Mouse (Mus musculus): ENCODE measurements at regions not wholly inside any gene's neighbourhood (a gene's known extent, or its start where the extent isn't known, plus 50 kb on each side); places are given as distances from the start of the nearest gene placed in this dataset.

DNA sequence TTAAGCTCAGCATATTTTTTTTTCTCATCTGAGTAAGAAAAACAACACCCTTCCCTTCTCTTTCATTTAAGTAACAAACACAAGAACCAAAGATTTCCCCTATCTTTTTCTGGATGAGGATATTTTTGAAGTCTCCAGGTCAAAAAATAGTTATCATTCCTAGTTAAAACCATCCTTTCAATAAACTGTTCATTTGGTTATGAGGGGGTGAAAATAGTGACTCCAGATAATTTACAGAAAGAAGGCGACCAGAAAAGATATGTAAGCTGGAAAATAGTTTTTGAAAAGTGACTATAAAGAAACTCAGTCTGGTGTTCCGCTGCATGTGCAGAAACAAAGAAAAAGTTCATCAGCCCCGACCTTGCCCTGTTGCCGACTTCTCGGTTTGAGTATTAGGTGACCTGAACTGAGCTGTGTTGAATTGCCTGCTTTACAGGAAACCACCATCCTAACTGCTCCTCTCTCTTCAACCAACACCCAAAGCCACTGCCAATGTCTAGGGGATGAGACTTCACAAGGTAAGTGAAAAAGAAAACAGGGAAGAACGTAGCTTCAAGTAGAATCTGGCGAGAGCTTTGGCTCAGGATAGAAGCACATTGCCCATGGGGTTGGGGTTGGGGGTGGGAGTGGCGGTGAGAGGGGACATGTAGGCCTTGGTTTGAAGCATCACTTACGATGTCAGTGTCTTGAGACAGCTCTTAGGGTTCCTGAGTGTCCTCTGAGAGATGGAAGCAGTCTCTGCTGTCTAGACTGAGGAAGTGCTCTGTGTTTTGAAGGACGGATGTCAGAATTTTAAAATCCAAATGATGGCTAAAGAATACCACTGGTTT is 104.6 kb downstream of the Ube2e3 start:
- no peak for ATAC-seq
- no peak overlapping the region for H3K4me3 ChIP-seq (replicated peaks; ENCODE audit: low read length)
- no peaks in the 10 kb centered on the region for H3K4me1 ChIP-seq (replicated peaks; ENCODE audit: control insufficient read depth, insufficient read depth, low read length)
- WGBS, result 90% methylated on average over 10 of the region's 10 CpGs
- H3K27ac ChIP-seq (ENCODE audit: low read length), result no peak overlapping the region
- no peaks in the 10 kb centered on the region for H3K36me3 ChIP-seq (ENCODE audit: control insufficient read depth, insufficient read depth)
- no peak overlapping the region for H3K4me2 ChIP-seq (ENCODE audit: low read length)
- no peaks in the 10 kb centered on the region for H3K27me3 ChIP-seq (replicated peaks; ENCODE audit: control insufficient read depth, insufficient read depth, low read length)
- H3K9me3 ChIP-seq (ENCODE audit: control insufficient read depth, low read length), result no peaks in the 10 kb centered on the region
- no peak overlapping the region for H3K9ac ChIP-seq (replicated peaks; ENCODE audit: low read depth, low read length)

- no peak overlapping the region for H3K27ac ChIP-seq (ENCODE audit: low read length)
- no peak overlapping the region for H3K9ac ChIP-seq (replicated peaks; ENCODE audit: low read depth, low read length)
- no peaks in the 10 kb centered on the region for H3K4me1 ChIP-seq (replicated peaks; ENCODE audit: control insufficient read depth, insufficient read depth, low read length)
- no peak overlapping the region for H3K4me2 ChIP-seq (ENCODE audit: low read length)
- no peak overlapping the region for H3K4me3 ChIP-seq (replicated peaks; ENCODE audit: low read length)
- no peaks in the 10 kb centered on the region for H3K36me3 ChIP-seq (ENCODE audit: control insufficient read depth, insufficient read depth)
- no peaks in the 10 kb centered on the region for H3K9me3 ChIP-seq (ENCODE audit: control insufficient read depth, low read length)
- WGBS, result 89% methylated on average over 3 of the region's 3 CpGs
- H3K27me3 ChIP-seq (replicated peaks; ENCODE audit: control insufficient read depth, insufficient read depth, low read length), result no peaks in the 10 kb centered on the region
- ATAC-seq, result no peak
These were observed 105.9 kb downstream of the Ube2e3 start for GRCm38 (mm10) chr2:78973811-78974210.

- no peak overlapping the region for H3K4me2 ChIP-seq (ENCODE audit: low read length)
- no peak overlapping the region for H3K27ac ChIP-seq (ENCODE audit: low read length)
- no peak overlapping the region for H3K9ac ChIP-seq (replicated peaks; ENCODE audit: low read depth, low read length)
- no peak for ATAC-seq
- no peaks in the 10 kb centered on the region for H3K4me1 ChIP-seq (replicated peaks; ENCODE audit: control insufficient read depth, insufficient read depth, low read length)
- no peaks in the 10 kb centered on the region for H3K9me3 ChIP-seq (ENCODE audit: control insufficient read depth, low read length)
- 72% methylated on average over 2 of the region's 2 CpGs for WGBS
- H3K36me3 ChIP-seq (ENCODE audit: control insufficient read depth, insufficient read depth), result no peaks in the 10 kb centered on the region
- H3K4me3 ChIP-seq (replicated peaks; ENCODE audit: low read length), result no peak overlapping the region
- H3K27me3 ChIP-seq (replicated peaks; ENCODE audit: control insufficient read depth, insufficient read depth, low read length), result no peaks in the 10 kb centered on the region
These were observed 106.9 kb downstream of the Ube2e3 start for GRCm38 (mm10) chr2:78974683-78975392.

- H3K4me1 ChIP-seq (replicated peaks; ENCODE audit: control insufficient read depth, insufficient read depth, low read length), result no peaks in the 10 kb centered on the region
- H3K9me3 ChIP-seq (ENCODE audit: control insufficient read depth, low read length), result no peaks in the 10 kb centered on the region
- H3K27ac ChIP-seq (ENCODE audit: low read length), result no peak overlapping the region
- ATAC-seq, result no peak
- no peaks in the 10 kb centered on the region for H3K27me3 ChIP-seq (replicated peaks; ENCODE audit: control insufficient read depth, insufficient read depth, low read length)
- H3K4me2 ChIP-seq (ENCODE audit: low read length), result no peak overlapping the region
- no peak overlapping the region for H3K9ac ChIP-seq (replicated peaks; ENCODE audit: low read depth, low read length)
- WGBS, result 91% methylated on average over 4 of the region's 4 CpGs
- H3K36me3 ChIP-seq (ENCODE audit: control insufficient read depth, insufficient read depth), result no peaks in the 10 kb centered on the region
- H3K4me3 ChIP-seq (replicated peaks; ENCODE audit: low read length), result no peak overlapping the region
These were observed 107.5 kb downstream of the Ube2e3 start for GRCm38 (mm10) chr2:78975393-78975774.

DNA sequence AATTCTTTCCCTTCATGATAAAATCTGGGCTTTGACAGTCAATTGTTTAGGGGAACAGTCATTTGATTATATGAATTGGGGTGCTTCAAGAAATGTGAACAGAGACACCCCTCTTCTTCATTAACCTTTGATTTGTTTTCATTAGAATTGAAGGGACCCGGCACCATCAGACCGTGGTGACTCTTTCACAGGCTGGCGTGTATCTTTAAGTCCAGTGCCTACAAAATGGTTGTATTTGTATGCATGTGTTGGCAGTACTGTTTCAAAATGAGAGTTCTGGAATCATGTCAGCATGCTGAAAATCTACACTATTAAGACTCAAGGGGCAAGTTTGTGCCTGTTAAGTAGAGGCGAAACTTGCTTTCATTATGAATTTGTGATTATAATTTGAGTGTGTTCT is 108.2 kb downstream of the Ube2e3 start:
- no peaks in the 10 kb centered on the region for H3K4me1 ChIP-seq (replicated peaks; ENCODE audit: control insufficient read depth, insufficient read depth, low read length)
- 80% methylated on average over 4 of the region's 4 CpGs for WGBS
- ATAC-seq, result no peak

DNA sequence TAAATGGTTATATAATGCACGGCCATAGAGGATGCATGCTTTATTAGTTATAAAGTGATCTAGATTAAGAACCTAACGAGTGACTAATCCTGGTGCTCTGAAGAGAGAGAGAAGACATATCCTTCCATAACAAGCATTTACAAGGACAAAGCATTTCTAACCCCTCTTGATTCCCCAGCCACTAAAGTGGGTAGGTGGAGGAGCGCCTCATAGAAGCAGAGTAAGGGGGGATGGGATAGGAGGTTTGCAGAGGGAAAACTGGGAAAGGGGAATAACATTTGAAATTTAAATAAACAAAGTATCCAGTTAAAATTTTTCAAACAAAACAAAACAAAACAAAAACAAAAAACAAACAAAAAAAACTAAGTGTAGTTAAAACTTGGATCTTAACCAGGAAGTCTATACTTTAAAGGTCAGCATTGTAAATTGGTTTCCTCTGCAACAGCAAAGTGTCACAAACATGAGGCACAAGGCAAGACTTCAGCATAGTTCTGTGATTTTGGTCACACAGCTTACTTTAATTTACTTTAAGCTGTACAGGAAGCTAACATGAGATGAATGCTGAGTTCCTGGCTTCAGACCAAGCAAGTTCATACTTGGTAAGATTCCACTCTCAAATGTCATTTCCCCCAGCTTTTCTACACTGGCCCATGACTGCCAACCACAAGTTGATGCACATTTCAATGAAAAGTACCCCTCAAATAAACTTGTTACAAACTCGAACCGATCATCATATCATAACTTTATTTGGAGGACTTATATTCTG is 109.9 kb downstream of the Ube2e3 start:
- Histone ChIP-seq H3K4me2 (ENCODE audit: low read length) (no peak overlapping the region), H3K4me1 (replicated peaks; ENCODE audit: control insufficient read depth, insufficient read depth, low read length) (no peaks in the 10 kb centered on the region), H3K4me3 (replicated peaks; ENCODE audit: low read length) (no peak overlapping the region), H3K9ac (replicated peaks; ENCODE audit: low read depth, low read length) (no peak overlapping the region), H3K9me3 (ENCODE audit: control insufficient read depth, low read length) (no peaks in the 10 kb centered on the region), H3K27ac (ENCODE audit: low read length) (no peak overlapping the region), H3K36me3 (ENCODE audit: control insufficient read depth, insufficient read depth) (no peaks in the 10 kb centered on the region), H3K27me3 (replicated peaks; ENCODE audit: control insufficient read depth, insufficient read depth, low read length) (no peaks in the 10 kb centered on the region)
- ATAC-seq, result no peak
- 75% methylated on average over 5 of the region's 5 CpGs for WGBS

More for the DNA sequence above, 108.2 kb downstream of the Ube2e3 start:
- no peak overlapping the region for H3K9ac ChIP-seq (replicated peaks; ENCODE audit: low read depth, low read length)
- H3K27me3 ChIP-seq (replicated peaks; ENCODE audit: control insufficient read depth, insufficient read depth, low read length), result no peaks in the 10 kb centered on the region
- H3K27ac ChIP-seq (ENCODE audit: low read length), result no peak overlapping the region
- H3K4me2 ChIP-seq (ENCODE audit: low read length), result no peak overlapping the region
- H3K4me3 ChIP-seq (replicated peaks; ENCODE audit: low read length), result no peak overlapping the region
- no peaks in the 10 kb centered on the region for H3K36me3 ChIP-seq (ENCODE audit: control insufficient read depth, insufficient read depth)
- no peaks in the 10 kb centered on the region for H3K9me3 ChIP-seq (ENCODE audit: control insufficient read depth, low read length)

DNA sequence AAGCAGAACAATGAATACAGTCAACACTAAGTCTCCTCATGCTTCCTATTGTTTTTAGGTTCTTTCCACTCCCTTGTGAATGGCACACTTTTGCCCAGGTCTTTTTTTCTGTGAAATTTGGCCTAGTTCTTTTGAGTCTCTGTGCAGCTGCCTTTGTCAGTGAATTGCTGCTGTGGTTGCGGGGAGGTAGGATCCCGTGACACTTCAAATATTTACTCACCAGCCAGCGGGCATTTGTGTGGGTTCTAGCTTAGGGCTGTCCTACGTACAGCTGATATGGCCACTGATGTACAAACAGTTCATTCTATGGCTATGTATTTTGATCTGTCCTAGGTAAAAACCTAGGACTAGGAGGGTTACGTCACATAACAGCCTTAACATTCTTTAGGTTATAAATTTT is 112.1 kb downstream of the Ube2e3 start:
- no peak for ATAC-seq
- WGBS, result 80% methylated on average over 5 of the region's 5 CpGs
- no peak overlapping the region for H3K27ac ChIP-seq (ENCODE audit: low read length)
- no peaks in the 10 kb centered on the region for H3K4me1 ChIP-seq (replicated peaks; ENCODE audit: control insufficient read depth, insufficient read depth, low read length)
- no peaks in the 10 kb centered on the region for H3K9me3 ChIP-seq (ENCODE audit: control insufficient read depth, low read length)
- no peak overlapping the region for H3K4me2 ChIP-seq (ENCODE audit: low read length)
- H3K9ac ChIP-seq (replicated peaks; ENCODE audit: low read depth, low read length), result no peak overlapping the region
- no peak overlapping the region for H3K4me3 ChIP-seq (replicated peaks; ENCODE audit: low read length)
- H3K36me3 ChIP-seq (ENCODE audit: control insufficient read depth, insufficient read depth), result no peaks in the 10 kb centered on the region
- no peaks in the 10 kb centered on the region for H3K27me3 ChIP-seq (replicated peaks; ENCODE audit: control insufficient read depth, insufficient read depth, low read length)

GRCm38 (mm10) chr2:78980661-78981229 is 112.8 kb downstream of the Ube2e3 start:
- no peak for ATAC-seq
- 93% methylated on average over 1 of the region's 1 CpGs for WGBS
- H3K36me3 ChIP-seq (ENCODE audit: control insufficient read depth, insufficient read depth), result no peaks in the 10 kb centered on the region
- H3K4me3 ChIP-seq (replicated peaks; ENCODE audit: low read length), result no peak overlapping the region
- H3K4me2 ChIP-seq (ENCODE audit: low read length), result no peak overlapping the region
- H3K27ac ChIP-seq (ENCODE audit: low read length), result no peak overlapping the region
- no peaks in the 10 kb centered on the region for H3K27me3 ChIP-seq (replicated peaks; ENCODE audit: control insufficient read depth, insufficient read depth, low read length)
- no peak overlapping the region for H3K9ac ChIP-seq (replicated peaks; ENCODE audit: low read depth, low read length)
- H3K4me1 ChIP-seq (replicated peaks; ENCODE audit: control insufficient read depth, insufficient read depth, low read length), result no peaks in the 10 kb centered on the region
- no peaks in the 10 kb centered on the region for H3K9me3 ChIP-seq (ENCODE audit: control insufficient read depth, low read length)

- peaks cover 8% of the 10 kb centered on the region for H3K4me1 ChIP-seq (replicated peaks; ENCODE audit: control insufficient read depth, insufficient read depth, low read length)
- no peak for ATAC-seq
- no peak overlapping the region for H3K4me3 ChIP-seq (replicated peaks; ENCODE audit: low read length)
These were observed 115.4 kb downstream of the Ube2e3 start for GRCm38 (mm10) chr2:78983347-78983746.

More at GRCm38 (mm10) chr2:78983347-78983746, 115.4 kb downstream of the Ube2e3 start:
- no peaks in the 10 kb centered on the region for H3K9me3 ChIP-seq (ENCODE audit: control insufficient read depth, low read length)
- no peaks in the 10 kb centered on the region for H3K27me3 ChIP-seq (replicated peaks; ENCODE audit: control insufficient read depth, insufficient read depth, low read length)
- no peak overlapping the region for H3K9ac ChIP-seq (replicated peaks; ENCODE audit: low read depth, low read length)
- no peak overlapping the region for H3K4me2 ChIP-seq (ENCODE audit: low read length)
- H3K27ac ChIP-seq (ENCODE audit: low read length), result no peak overlapping the region
- H3K36me3 ChIP-seq (ENCODE audit: control insufficient read depth, insufficient read depth), result no peaks in the 10 kb centered on the region

Measured in forebrain, embryonic 16.5 days (tissue).